ENCODE assay signal across 13 mouse cellular contexts in genomic region chr8:45761053-45761452, GRCm38 (mm10).
"Had no signal": no experiment of that assay in that cellular context is flagged by ENCODE, and none has a peak within 500 bp of the region (broad histone marks: within the 10 kb centered on the region; RNA-seq: fewer than 3 reads in every experiment).

No protein-coding gene starts in this region.

- H3K9ac ChIP-seq: intestine, embryonic 15.5 days; liver, embryonic 15.5 days; midbrain, embryonic 15.5 days; neural tube, embryonic 12.5 days had no signal

- ATAC-seq: intestine, embryonic 15.5 days; midbrain, embryonic 15.5 days had no signal

- H3K27me3 ChIP-seq: intestine, embryonic 15.5 days; liver, embryonic 15.5 days; megakaryocyte, embryonic 14.5 days; midbrain, embryonic 15.5 days; neural tube, embryonic 12.5 days had no signal

- H3K4me2 ChIP-seq: intestine, embryonic 15.5 days; liver, embryonic 15.5 days; midbrain, embryonic 11.5 days; midbrain, embryonic 15.5 days; neural tube, embryonic 12.5 days had no signal

- DNase-seq: kidney, adult 18-20 months; kidney, postnatal 14 days; layer of hippocampus, adult 9-11 months; layer of hippocampus, postnatal 36 days; liver; thymus, postnatal 36 days had no signal

- H3K27ac ChIP-seq: intestine, embryonic 15.5 days; liver, embryonic 15.5 days; macrophage; midbrain, embryonic 15.5 days; neural tube, embryonic 12.5 days had no signal

- H3K4me3 ChIP-seq: intestine, embryonic 15.5 days; liver, embryonic 15.5 days; megakaryocyte, embryonic 14.5 days; midbrain, embryonic 15.5 days; neural tube, embryonic 12.5 days had no signal

- H3K4me1 ChIP-seq: liver, embryonic 15.5 days; megakaryocyte, embryonic 14.5 days had no signal

- H3K36me3 ChIP-seq: intestine, embryonic 15.5 days; liver, embryonic 15.5 days had no signal

- H3K9me3 ChIP-seq: intestine, embryonic 15.5 days; liver, embryonic 15.5 days; midbrain, embryonic 15.5 days; neural tube, embryonic 12.5 days had no signal
